Mouse (Mus musculus) cerebellum, adult 9-11 months (tissue): ENCODE results near the gene Gpr37l1.
"Not testable (repeated sequence)": the region's sequence is repeated elsewhere in the genome, so short reads cannot be mapped to it uniquely, and the experiment has no call there.

Experiments
- DNase-seq: peaks from one replicate; pipeline ENCODE4 v3.0.0; 2022

Gpr37l1 gene

GRCm38 (mm10) chr1:135111271-135111670, 56.2 kb downstream of the Gpr37l1 start:
- not testable (repeated sequence) for DNase-seq
